Mouse (Mus musculus): ENCODE measurements around the gene Znrf4. TPM values are rescaled to one million over a fixed set of nuclear protein-coding genes. Genes with fewer than 3 reads are reported as not detected.

The Znrf4 gene
- polyA plus RNA-seq, 1 experiment from 2014 or later: not detected

DNA sequence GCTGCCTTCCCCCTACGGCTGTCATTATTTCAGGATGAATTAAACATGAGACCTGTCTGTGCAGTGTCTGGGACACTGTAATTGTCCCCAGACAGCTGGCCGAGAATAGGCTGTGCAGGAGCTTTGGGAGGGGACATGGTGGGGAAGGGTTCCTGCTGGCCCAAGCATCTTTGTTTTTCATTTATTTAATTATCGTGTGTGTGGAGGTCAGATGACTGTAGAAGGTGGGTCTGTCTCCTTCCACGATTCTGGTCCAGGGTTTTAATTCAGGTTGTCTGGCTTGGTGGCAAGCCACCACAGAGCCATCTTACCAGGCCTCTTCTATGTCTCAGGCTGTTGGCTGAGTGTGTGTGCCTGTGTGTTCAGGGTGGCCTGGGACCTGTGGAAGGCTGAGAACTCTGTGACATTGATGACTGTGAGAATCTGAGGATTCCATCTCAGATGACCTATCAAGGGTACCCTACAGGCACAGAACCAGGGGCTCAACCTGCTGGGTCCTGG, 36.4 kb upstream of the Znrf4 start:
- Histone ChIP-seq H3K36me3 (ENCODE audit: control insufficient read depth, insufficient read depth) (no peaks in the 10 kb centered on the region), H3K27me3 (replicated peaks; ENCODE audit: control insufficient read depth, insufficient read depth, low read length) (no peaks in the 10 kb centered on the region), H3K9me3 (ENCODE audit: control insufficient read depth, low read length) (no peaks in the 10 kb centered on the region), H3K4me3 (replicated peaks; ENCODE audit: low read length) (no peak overlapping the region), H3K27ac (ENCODE audit: low read length) (no peak overlapping the region), H3K9ac (replicated peaks; ENCODE audit: low read depth, low read length) (no peak overlapping the region), H3K4me2 (ENCODE audit: low read length) (no peak overlapping the region), H3K4me1 (replicated peaks; ENCODE audit: control insufficient read depth, insufficient read depth, low read length) (peaks cover 42% of the 10 kb centered on the region)
- no peak for ATAC-seq
- WGBS: 15% methylated on average over 4 of the region's 4 CpGs

DNA sequence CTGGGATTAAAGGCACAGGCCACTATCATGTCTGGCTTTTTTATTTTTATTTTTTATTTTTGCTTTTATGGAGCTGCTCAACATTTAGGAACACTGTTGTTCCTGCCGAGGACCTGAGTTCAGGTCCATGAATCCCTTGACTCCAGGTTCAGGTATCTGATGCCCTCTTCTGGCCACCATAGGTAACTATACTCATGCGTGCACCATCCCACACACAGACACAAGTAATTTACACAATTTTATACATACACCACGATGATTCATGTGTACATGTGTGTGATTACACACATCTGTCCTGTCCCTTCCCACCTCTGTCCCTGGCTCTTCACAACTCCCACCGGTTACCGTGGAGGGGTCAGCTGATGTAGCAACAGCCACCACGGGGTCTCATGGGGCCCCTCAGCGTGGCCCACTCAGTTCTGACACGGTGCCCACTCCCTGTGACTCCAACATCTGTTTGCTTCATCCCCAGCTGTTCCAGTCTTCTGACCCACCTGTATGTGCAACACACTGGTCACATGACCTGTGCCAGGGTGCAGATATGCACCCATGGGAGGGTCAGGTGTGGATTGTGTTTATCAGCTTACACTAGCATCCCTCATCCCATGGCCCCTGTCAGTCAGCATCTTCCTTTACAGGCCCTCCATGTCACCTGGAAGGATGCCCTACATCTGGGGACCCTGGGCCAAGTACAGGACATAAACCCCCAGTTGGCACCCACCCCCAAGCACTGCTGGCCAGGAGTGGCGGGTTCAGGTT, 35.8 kb upstream of the Znrf4 start:
- no peaks in the 10 kb centered on the region for H3K27me3 ChIP-seq (replicated peaks; ENCODE audit: control insufficient read depth, insufficient read depth, low read length)
- H3K4me2 ChIP-seq (ENCODE audit: low read length): no peak overlapping the region
- H3K4me1 ChIP-seq (replicated peaks; ENCODE audit: control insufficient read depth, insufficient read depth, low read length): peaks cover 44% of the 10 kb centered on the region
- H3K9me3 ChIP-seq (ENCODE audit: control insufficient read depth, low read length): no peaks in the 10 kb centered on the region
- no peak for ATAC-seq
- 70% methylated on average over 9 of the region's 9 CpGs for WGBS
- H3K9ac ChIP-seq (replicated peaks; ENCODE audit: low read depth, low read length): no peak overlapping the region
- peak overlapping the region; percentile 63 for H3K27ac ChIP-seq (ENCODE audit: low read length)
- no peak overlapping the region for H3K4me3 ChIP-seq (replicated peaks; ENCODE audit: low read length)
- no peaks in the 10 kb centered on the region for H3K36me3 ChIP-seq (ENCODE audit: control insufficient read depth, insufficient read depth)

DNA sequence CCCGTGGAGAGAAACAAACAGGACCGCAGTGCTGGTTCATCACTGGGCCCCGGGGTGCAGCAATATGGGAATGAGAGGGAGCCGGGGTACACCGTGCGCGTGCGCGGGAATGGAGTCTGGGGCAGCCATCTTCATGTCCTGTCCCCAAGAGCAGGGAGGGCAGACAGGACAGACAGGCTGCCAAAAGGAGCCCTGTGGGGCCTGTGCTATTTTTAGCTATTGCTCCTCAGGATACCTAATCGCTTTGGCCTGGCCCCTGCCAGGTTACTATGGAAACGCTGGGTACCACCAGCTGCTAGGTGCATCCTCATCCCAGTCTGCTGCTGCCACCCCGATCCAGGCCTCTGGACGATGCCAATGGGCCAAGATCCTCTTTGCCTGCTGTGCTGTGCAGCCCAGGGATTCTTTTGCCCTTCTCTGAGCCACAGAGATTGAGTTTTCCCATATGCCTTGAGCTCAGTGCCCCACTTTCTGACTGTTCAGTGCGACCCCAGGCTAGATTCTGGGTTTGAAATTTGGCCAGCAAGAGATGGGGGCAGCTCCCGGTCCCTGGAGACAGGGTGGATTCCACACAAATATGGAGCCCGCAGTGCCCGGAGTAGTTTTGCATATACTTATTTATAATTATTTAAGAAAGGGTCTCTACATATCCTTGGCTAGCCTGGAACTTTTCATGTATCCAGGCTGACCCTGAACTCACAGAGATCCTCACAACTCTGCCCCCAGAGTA, 35.0 kb upstream of the Znrf4 start:
- Histone ChIP-seq H3K36me3 (ENCODE audit: control insufficient read depth, insufficient read depth) (no peaks in the 10 kb centered on the region), H3K4me3 (replicated peaks; ENCODE audit: low read length) (no peak overlapping the region), H3K27ac (ENCODE audit: low read length) (peak overlapping the region; percentile 63), H3K27me3 (replicated peaks; ENCODE audit: control insufficient read depth, insufficient read depth, low read length) (no peaks in the 10 kb centered on the region), H3K4me1 (replicated peaks; ENCODE audit: control insufficient read depth, insufficient read depth, low read length) (peaks cover 43% of the 10 kb centered on the region), H3K4me2 (ENCODE audit: low read length) (no peak overlapping the region), H3K9me3 (ENCODE audit: control insufficient read depth, low read length) (no peaks in the 10 kb centered on the region), H3K9ac (replicated peaks; ENCODE audit: low read depth, low read length) (0 out of 2 replicates have a peak overlapping the region, but pooled peaks have one; percentile 33)
- ATAC-seq: no peak
- WGBS: 43% methylated on average over 17 of the region's 17 CpGs

DNA sequence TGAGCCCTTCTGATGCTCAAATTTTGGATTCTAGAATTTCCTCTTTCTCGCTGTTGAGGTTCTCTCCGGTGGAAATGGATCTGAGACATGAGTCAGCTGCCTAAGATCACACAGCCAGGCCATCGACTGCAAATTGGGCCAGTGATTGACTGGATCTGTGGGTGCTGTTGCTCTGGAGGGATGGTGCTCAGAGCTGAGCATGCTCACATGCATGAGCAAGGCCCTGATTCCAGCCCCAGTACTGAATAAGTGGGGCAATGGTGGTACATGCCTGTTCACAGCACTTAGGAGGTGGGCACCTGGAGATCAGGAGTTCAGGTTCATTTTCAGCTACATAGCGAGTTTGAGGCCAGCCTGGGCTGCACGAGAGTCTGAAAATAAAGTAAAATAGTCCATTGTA, 34.3 kb upstream of the Znrf4 start:
- Histone ChIP-seq H3K9ac (replicated peaks; ENCODE audit: low read depth, low read length) (no peak overlapping the region), H3K9me3 (ENCODE audit: control insufficient read depth, low read length) (no peaks in the 10 kb centered on the region), H3K4me3 (replicated peaks; ENCODE audit: low read length) (no peak overlapping the region), H3K27ac (ENCODE audit: low read length) (peak overlapping the region; percentile 63), H3K4me2 (ENCODE audit: low read length) (no peak overlapping the region), H3K27me3 (replicated peaks; ENCODE audit: control insufficient read depth, insufficient read depth, low read length) (no peaks in the 10 kb centered on the region), H3K4me1 (replicated peaks; ENCODE audit: control insufficient read depth, insufficient read depth, low read length) (peaks cover 36% of the 10 kb centered on the region), H3K36me3 (ENCODE audit: control insufficient read depth, insufficient read depth) (no peaks in the 10 kb centered on the region)
- no peak for ATAC-seq
- WGBS: 79% methylated on average over 5 of the region's 5 CpGs

DNA sequence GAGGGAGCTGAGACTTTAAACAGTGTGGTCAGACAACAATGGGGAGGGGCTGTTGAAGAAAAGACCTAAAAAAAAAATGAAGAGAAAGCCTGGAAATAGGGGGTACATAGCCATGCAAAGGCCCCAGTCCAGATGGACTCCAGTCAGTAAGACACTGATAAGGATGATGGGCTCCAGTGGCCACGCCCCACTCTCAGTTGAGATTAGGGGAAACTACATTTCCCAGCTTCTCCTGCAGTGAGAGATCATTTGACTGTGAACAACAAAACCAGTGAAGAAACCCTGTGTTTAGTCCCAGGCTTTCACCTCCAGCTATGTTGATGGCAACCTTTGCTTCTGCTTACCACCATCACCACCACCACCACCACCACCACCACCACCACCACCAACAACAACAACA, 33.7 kb upstream of the Znrf4 start:
- Histone ChIP-seq H3K27me3 (replicated peaks; ENCODE audit: control insufficient read depth, insufficient read depth, low read length) (no peaks in the 10 kb centered on the region), H3K9ac (replicated peaks; ENCODE audit: low read depth, low read length) (no peak overlapping the region), H3K9me3 (ENCODE audit: control insufficient read depth, low read length) (no peaks in the 10 kb centered on the region), H3K36me3 (ENCODE audit: control insufficient read depth, insufficient read depth) (no peaks in the 10 kb centered on the region), H3K4me1 (replicated peaks; ENCODE audit: control insufficient read depth, insufficient read depth, low read length) (peaks cover 30% of the 10 kb centered on the region), H3K27ac (ENCODE audit: low read length) (no peak overlapping the region), H3K4me3 (replicated peaks; ENCODE audit: low read length) (no peak overlapping the region), H3K4me2 (ENCODE audit: low read length) (no peak overlapping the region)
- 82% methylated on average over 1 of the region's 1 CpGs for WGBS
- ATAC-seq: no peak

DNA sequence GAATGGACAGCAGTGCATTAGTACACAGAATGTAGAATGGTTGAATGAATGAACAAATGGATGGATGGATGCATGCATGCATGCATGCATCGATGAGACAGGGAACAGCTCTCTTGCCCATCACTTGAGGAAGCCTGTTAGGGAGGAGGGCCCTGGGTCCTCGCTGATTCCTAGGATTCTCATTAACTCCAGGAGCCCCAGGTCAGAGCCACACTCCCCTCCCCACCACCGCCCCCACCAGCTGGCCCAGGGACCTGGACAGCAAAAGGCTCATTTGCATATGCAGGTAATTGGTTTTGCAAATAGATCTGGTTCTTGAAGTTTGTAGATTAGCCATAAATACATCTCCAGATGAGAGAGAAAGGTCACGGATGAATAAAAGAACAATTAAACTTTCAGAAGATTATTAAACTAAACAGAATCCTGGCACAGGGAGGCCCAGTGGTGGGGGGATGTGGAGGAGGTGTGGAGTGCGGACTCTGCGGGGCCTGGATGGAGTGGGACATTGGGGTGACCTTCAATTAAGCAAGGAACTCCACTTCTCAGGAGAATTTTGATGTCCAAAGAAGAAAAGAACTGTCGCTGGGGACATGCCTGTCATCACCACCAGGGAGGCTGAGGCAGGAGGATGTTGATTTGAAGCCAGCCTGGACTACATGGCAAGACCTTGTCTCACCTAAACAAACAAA, 32.6 kb upstream of the Znrf4 start:
- peaks cover 29% of the 10 kb centered on the region for H3K4me1 ChIP-seq (replicated peaks; ENCODE audit: control insufficient read depth, insufficient read depth, low read length)
- ATAC-seq: no peak
- no peak overlapping the region for H3K27ac ChIP-seq (ENCODE audit: low read length)
- no peaks in the 10 kb centered on the region for H3K36me3 ChIP-seq (ENCODE audit: control insufficient read depth, insufficient read depth)
- H3K27me3 ChIP-seq (replicated peaks; ENCODE audit: control insufficient read depth, insufficient read depth, low read length): no peaks in the 10 kb centered on the region
- WGBS: 75% methylated on average over 7 of the region's 7 CpGs
- no peak overlapping the region for H3K4me2 ChIP-seq (ENCODE audit: low read length)
- no peak overlapping the region for H3K9ac ChIP-seq (replicated peaks; ENCODE audit: low read depth, low read length)
- H3K9me3 ChIP-seq (ENCODE audit: control insufficient read depth, low read length): no peaks in the 10 kb centered on the region
- no peak overlapping the region for H3K4me3 ChIP-seq (replicated peaks; ENCODE audit: low read length)

DNA sequence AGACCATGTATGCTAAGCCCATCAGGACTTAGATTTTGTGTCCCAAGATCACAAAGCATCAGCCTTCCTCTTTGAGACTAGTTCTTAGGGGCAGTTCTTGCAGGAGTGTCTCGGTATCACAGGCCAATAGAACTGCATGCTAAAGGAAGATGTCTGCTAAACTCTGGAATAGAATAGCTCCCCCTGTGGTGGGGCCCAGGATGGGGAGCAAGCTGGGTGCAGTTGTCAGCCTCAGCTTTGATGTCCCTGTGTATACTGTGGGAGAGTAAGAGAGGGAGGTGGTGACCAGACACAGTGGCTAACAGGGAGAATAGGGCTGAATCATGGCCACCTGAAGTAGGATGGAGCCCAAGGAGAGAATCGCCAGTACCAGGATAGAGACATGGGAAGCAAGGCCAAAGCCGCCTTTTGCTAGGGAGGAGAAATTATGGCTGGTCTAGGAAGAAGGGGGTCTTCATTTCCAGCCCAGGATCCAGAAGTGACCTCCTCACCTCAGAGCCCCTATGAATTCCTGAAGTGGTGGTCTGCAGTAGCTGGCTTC, 31.5 kb upstream of the Znrf4 start:
- Histone ChIP-seq H3K9ac (replicated peaks; ENCODE audit: low read depth, low read length) (no peak overlapping the region), H3K9me3 (ENCODE audit: control insufficient read depth, low read length) (no peaks in the 10 kb centered on the region), H3K27ac (ENCODE audit: low read length) (no peak overlapping the region), H3K4me2 (ENCODE audit: low read length) (no peak overlapping the region), H3K4me1 (replicated peaks; ENCODE audit: control insufficient read depth, insufficient read depth, low read length) (peaks cover 23% of the 10 kb centered on the region), H3K27me3 (replicated peaks; ENCODE audit: control insufficient read depth, insufficient read depth, low read length) (no peaks in the 10 kb centered on the region), H3K36me3 (ENCODE audit: control insufficient read depth, insufficient read depth) (no peaks in the 10 kb centered on the region), H3K4me3 (replicated peaks; ENCODE audit: low read length) (no peak overlapping the region)
- 77% methylated on average over 3 of the region's 3 CpGs for WGBS
- no peak for ATAC-seq

DNA sequence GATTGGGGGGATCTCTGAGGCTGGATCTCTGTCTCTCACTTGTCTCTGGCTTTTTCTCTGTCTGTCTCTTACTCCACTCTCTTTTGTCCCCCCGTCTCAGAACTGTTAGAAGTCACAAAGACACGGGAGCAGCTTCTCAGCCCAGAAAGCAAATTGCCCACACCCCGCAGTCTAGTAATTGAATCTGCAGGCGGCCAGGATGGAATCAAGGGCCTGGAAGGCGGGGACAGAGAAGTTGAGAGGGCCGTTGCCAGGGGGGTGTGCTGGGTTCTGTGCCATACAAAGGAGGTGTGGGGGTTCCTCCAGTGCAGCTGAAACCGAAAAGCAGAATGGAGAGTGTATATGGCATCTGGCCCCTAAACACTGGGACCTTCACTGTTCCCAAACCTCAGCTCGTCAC, 30.5 kb upstream of the Znrf4 start:
- Histone ChIP-seq H3K4me2 (ENCODE audit: low read length) (no peak overlapping the region), H3K9ac (replicated peaks; ENCODE audit: low read depth, low read length) (no peak overlapping the region), H3K4me3 (replicated peaks; ENCODE audit: low read length) (no peak overlapping the region), H3K27me3 (replicated peaks; ENCODE audit: control insufficient read depth, insufficient read depth, low read length) (no peaks in the 10 kb centered on the region), H3K4me1 (replicated peaks; ENCODE audit: control insufficient read depth, insufficient read depth, low read length) (peaks cover 21% of the 10 kb centered on the region), H3K36me3 (ENCODE audit: control insufficient read depth, insufficient read depth) (no peaks in the 10 kb centered on the region), H3K9me3 (ENCODE audit: control insufficient read depth, low read length) (no peaks in the 10 kb centered on the region), H3K27ac (ENCODE audit: low read length) (peak overlapping the region; percentile 30; the same call in 1 of the 2 replicates)
- ATAC-seq: no peak
- WGBS: 13% methylated on average over 8 of the region's 8 CpGs

DNA sequence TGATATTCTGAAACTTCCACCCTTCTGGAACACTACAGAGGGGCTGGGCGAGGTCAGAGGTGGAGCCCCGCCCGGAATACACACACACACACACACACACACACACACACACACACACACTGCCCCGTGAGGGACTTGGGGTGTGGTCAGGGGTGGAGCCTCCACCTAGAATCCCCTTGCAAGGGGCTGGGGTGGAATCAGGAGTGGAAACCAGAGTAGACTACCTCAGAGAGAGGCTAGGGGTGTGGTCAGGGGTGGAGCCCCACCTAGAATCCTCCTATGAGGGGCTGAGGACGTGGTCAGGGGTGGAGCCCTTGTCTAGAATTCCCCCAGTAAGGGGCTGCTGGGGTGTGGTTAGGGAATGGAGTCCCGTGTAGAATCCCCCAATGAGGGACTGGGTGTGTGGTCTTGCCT, 28.3 kb upstream of the Znrf4 start:
- no peak overlapping the region for H3K4me2 ChIP-seq (ENCODE audit: low read length)
- H3K4me3 ChIP-seq (replicated peaks; ENCODE audit: low read length): no peak overlapping the region
- H3K27ac ChIP-seq (ENCODE audit: low read length): no peak overlapping the region
- no peaks in the 10 kb centered on the region for H3K9me3 ChIP-seq (ENCODE audit: control insufficient read depth, low read length)
- no peak for ATAC-seq
- no peak overlapping the region for H3K9ac ChIP-seq (replicated peaks; ENCODE audit: low read depth, low read length)
- no peaks in the 10 kb centered on the region for H3K36me3 ChIP-seq (ENCODE audit: control insufficient read depth, insufficient read depth)
- WGBS: 45% methylated on average over 6 of the region's 6 CpGs
- H3K4me1 ChIP-seq (replicated peaks; ENCODE audit: control insufficient read depth, insufficient read depth, low read length): peaks cover 31% of the 10 kb centered on the region
- no peaks in the 10 kb centered on the region for H3K27me3 ChIP-seq (replicated peaks; ENCODE audit: control insufficient read depth, insufficient read depth, low read length)
